Mouse (Mus musculus): Measurements from ENCODE around the gene Rap1a.

GRCm38 (mm10) chr3:105735285-105735684, 65.9 kb downstream of the Rap1a start:
- TF ChIP-seq POLR2A (IDR thresholded peaks at IDR 0.05; ENCODE audit: insufficient read depth, low read depth, low read length), result no peak
- no peak for TF ChIP-seq CTCF (IDR thresholded peaks at IDR 0.05)
- TF ChIP-seq EP300 (IDR thresholded peaks at IDR 0.05; ENCODE audit: insufficient read depth, low read depth, low read length), result no peak

Measured in heart, adult 2 months (tissue).